Mouse (Mus musculus) limb, embryonic 15.5 days (tissue): ENCODE measurements around the gene Gm12695. TPM values are rescaled to one million over a fixed set of nuclear protein-coding genes. Genes with fewer than 3 reads are reported as not detected.

Experiments used
- ATAC-seq: fragments of 200-750 bp; cut with Nextera tagmentation; 2 replicates; pipeline ENCODE4 v1.8.0; 2017; ENCODE audit warnings: low read depth, moderate TSS enrichment; ENCODE audit not compliant: insufficient number of reproducible peaks, low FRiP score, low TSS enrichment
- H3K27ac ChIP-seq: fragments of 300-500 bp; sonication (generic); 2 replicates; pipeline ENCODE4 v1.5.1; 2015; ENCODE audit warnings: moderate library complexity, mild to moderate bottlenecking, inconsistent platforms
- H3K27me3 ChIP-seq: fragments of 300-500 bp; sonication (generic); 2 replicates; pipeline ENCODE4 v1.6.1; 2015; ENCODE audit warnings: inconsistent platforms
- H3K36me3 ChIP-seq: fragments of 300-500 bp; sonication (generic); 2 replicates; pipeline ENCODE4 v1.6.1; 2015; ENCODE audit warnings: inconsistent platforms
- H3K4me1 ChIP-seq: fragments of 300-500 bp; sonication (generic); 2 replicates; pipeline ENCODE4 v1.6.1; 2015; ENCODE audit warnings: inconsistent platforms
- H3K4me2 ChIP-seq: fragments of 300-500 bp; sonication (generic); 2 replicates; pipeline ENCODE4 v1.6.1; 2015; ENCODE audit warnings: mild to moderate bottlenecking, inconsistent platforms
- H3K4me3 ChIP-seq: fragments of 300-500 bp; sonication (generic); 2 replicates; pipeline ENCODE4 v1.5.1; 2015; ENCODE audit warnings: mild to moderate bottlenecking, inconsistent platforms
- H3K9ac ChIP-seq: fragments of 300-500 bp; sonication (generic); 2 replicates; pipeline ENCODE4 v1.6.1; 2015; ENCODE audit warnings: inconsistent platforms
- H3K9me3 ChIP-seq: fragments of 300-500 bp; sonication (generic); 2 replicates; pipeline ENCODE4 v1.6.1; 2016; ENCODE audit warnings: inconsistent platforms
- WGBS: fragments of 180-500 bp; shearing (Covaris S2); methylation state at CpG from one replicate; pipeline ENCODE4 v1.1.7; 2015; 5-methylcytosine and 5-hydroxymethylcytosine counted together
- polyA plus RNA-seq: library from polyadenylated mRNA; unstranded; fragments of >200 nt; fragmentation: Nextera tagmentation; extraction: Ambion mirVana; gene quantifications from 2 replicates; pipeline ENCODE4 v1.2.1, GENCODE M21; 2015

The Gm12695 gene
- polyA plus RNA-seq, 1 experiment from 2014 or later: not detected

DNA sequence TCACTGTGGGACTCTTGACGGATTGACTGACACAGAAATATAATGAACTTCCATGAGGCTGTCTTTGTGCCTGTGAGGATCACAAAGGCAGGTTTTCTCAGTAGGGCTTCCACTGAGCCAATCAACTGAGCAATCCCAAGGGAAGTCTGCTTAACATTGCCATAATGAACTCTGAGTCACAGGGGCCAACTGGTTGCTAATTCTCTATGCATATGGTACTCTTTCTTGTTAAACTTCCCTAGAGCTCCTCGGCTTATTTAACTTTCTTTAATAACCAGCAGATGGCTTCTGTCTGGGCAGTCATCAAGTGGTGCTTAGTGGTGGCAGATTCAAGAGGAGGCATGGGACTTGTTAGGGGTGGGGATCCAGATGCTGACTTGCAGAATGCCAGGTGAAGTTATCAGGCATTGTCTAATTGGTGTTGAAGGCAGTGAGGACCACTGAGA, 97.6 kb downstream of the Gm12695 start:
- Histone ChIP-seq H3K9ac (no peak overlapping the region), H3K36me3 (no peaks in the 10 kb centered on the region), H3K9me3 (no peaks in the 10 kb centered on the region), H3K4me1 (no peaks in the 10 kb centered on the region), H3K27ac (no peak overlapping the region), H3K4me3 (no peak overlapping the region), H3K27me3 (no peaks in the 10 kb centered on the region), H3K4me2 (no peak overlapping the region)
- no peak for ATAC-seq
- 41% methylated on average over 2 of the region's 2 CpGs for WGBS

DNA sequence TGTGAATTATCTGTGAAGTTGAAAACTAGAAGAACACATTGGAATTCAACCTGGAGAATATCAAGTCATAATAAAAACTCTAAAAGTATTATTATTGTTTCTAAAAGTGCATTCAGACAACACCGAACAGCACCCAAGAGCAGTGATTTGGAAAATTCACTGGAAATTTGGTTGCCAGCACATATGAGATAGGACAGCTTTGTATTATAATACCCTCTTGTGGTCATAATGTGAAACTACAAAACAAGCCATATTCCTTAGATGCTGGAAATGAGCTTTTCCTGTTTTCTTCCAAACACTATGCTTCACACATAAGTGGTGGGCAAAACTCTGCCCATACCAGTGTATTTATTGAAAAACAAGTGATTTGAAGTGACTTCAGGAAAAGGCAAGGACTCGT, 101.5 kb downstream of the Gm12695 start:
- no peak overlapping the region for H3K9ac ChIP-seq
- H3K27me3 ChIP-seq: no peaks in the 10 kb centered on the region
- no peaks in the 10 kb centered on the region for H3K4me1 ChIP-seq
- no peak for ATAC-seq
- no peaks in the 10 kb centered on the region for H3K9me3 ChIP-seq
- no peak overlapping the region for H3K27ac ChIP-seq
- no peaks in the 10 kb centered on the region for H3K36me3 ChIP-seq
- H3K4me2 ChIP-seq: no peak overlapping the region
- 27% methylated on average over 2 of the region's 2 CpGs for WGBS
- H3K4me3 ChIP-seq: no peak overlapping the region

DNA sequence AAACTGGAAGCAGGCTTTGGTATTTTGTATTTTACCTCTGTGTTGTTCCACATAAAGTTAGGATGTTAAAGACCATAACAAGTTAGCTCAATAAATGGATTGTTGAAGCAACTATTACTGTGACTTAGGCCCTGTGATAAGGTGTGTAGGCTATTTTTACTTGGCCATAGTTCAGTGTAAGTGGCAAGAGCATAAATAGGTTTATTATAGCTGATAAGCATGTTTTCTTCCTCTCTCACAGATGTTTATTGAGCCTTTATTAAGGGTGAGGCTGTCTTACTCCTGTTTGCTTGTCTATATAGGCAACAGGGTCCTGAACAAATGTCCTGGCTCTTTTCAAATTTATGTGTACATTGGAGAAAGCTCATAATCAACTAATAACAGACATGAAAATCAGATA, 104.0 kb downstream of the Gm12695 start:
- Histone ChIP-seq H3K36me3 (no peaks in the 10 kb centered on the region), H3K4me1 (no peaks in the 10 kb centered on the region), H3K4me3 (no peak overlapping the region), H3K27ac (no peak overlapping the region), H3K4me2 (no peak overlapping the region), H3K9ac (no peak overlapping the region), H3K9me3 (no peaks in the 10 kb centered on the region), H3K27me3 (no peaks in the 10 kb centered on the region)
- ATAC-seq: no peak

DNA sequence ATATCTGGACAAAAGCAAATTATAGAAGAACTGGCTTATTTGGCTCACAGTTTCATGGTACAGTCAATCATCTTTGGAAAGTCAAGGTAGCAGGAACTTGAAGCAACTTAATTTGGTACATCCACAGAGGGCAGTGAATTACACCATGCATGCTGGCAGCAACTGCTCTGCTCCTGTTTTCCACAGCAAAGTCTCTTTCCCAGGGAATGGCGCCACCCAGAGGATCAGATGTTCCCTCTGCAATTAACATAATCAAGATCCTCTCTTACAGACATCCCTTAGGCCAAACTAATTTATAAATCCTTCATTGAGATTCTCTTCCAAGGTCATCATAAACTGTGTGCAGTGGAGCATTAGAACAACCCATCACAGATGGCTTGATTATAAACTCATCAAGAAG, 104.8 kb downstream of the Gm12695 start:
- Histone ChIP-seq H3K4me2 (no peak overlapping the region), H3K4me3 (no peak overlapping the region), H3K9me3 (no peaks in the 10 kb centered on the region), H3K27me3 (no peaks in the 10 kb centered on the region), H3K27ac (no peak overlapping the region), H3K4me1 (no peaks in the 10 kb centered on the region), H3K36me3 (no peaks in the 10 kb centered on the region), H3K9ac (no peak overlapping the region)
- no peak for ATAC-seq
- WGBS: 24% methylated on average over 1 of the region's 1 CpGs

Other genes with a start within 250 kb of the Gm12695 start
- 7.9 and 8.2 TPM in 2 replicates for gene Cyp2j6, start 231.5 kb downstream of the Gm12695 start, polyA plus RNA-seq
- 1.7 and 2.7 TPM in 2 replicates for gene Cyp2j9, start 193.6 kb downstream of the Gm12695 start, polyA plus RNA-seq
- gene Cyp2j5, start 121.0 kb downstream of the Gm12695 start, polyA plus RNA-seq: not detected in 2 replicates